ENCODE assay signal across 30 mouse cellular contexts in the genomic region with DNA sequence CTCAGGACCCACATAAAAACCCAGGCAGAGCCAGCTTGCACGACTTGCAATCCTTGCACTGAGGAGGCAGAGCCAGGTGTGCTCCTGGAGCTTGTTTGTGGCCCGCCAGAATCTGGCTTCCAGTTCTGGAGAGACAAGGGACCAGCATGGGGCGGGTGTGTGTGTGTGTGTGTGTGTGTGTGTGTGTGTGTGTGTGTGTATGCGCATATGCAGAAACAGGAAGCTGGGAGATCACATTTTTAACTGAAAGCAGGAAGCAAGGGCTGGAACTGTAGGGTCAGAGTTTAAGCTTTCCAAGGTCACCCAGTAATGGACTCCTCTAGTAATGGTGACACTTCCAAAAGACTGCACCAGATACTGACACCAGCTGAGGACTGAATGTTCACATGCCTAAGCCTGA. TPM values are rescaled to one million over a fixed set of nuclear protein-coding genes. Genes with fewer than 3 reads are reported as not detected.
A peak's percentile ranks its signal among the peaks of the same experiment; 100 is the strongest.
DNase-seq lines count a peak whose midpoint lies in the region; ATAC-seq and TF ChIP-seq lines count a peak whose summit lies in the region.
"Had no signal": no experiment of that assay in that cellular context is flagged by ENCODE, and none has a peak within 500 bp of the region (broad histone marks: within the 10 kb centered on the region; RNA-seq: fewer than 3 reads in every experiment).

No protein-coding gene starts in this region.

- TF ChIP-seq CTCF in thymus, adult 2 months (IDR thresholded peaks at IDR 0.05; ENCODE audit: borderline replicate concordance, control insufficient read depth, extremely low read depth, insufficient read depth, low read length, poor library complexity): no peak

- no peak overlapping the region for H3K4me3 ChIP-seq in thymus, adult 2 months (ENCODE audit: control insufficient read depth, insufficient read depth, low read length)
- H3K4me3 ChIP-seq: embryonic facial prominence, embryonic 15.5 days; forebrain, embryonic 13.5 days; layer of hippocampus, adult 2 months; left cerebral cortex, adult 2 months; limb, embryonic 13.5 days; lung, embryonic 15.5 days; midbrain, embryonic 12.5 days; myocyte; neural tube, embryonic 12.5 days had no signal

- TF ChIP-seq POLR2A in thymus, adult 2 months (IDR thresholded peaks at IDR 0.05; ENCODE audit: control insufficient read depth, extremely low read depth, insufficient read depth, low read length, poor library complexity): no peak

- H3K27me3 ChIP-seq in thymus, adult 2 months (ENCODE audit: control insufficient read depth, insufficient read depth, low read length): no peaks in the 10 kb centered on the region
- H3K27me3 ChIP-seq: embryonic facial prominence, embryonic 15.5 days; forebrain, embryonic 13.5 days; limb, embryonic 13.5 days; lung, embryonic 15.5 days; midbrain, embryonic 12.5 days; neural tube, embryonic 12.5 days; Patski had no signal

- no peak overlapping the region for H3K27ac ChIP-seq in thymus, adult 2 months (ENCODE audit: control insufficient read depth, insufficient read depth, low read length)
- H3K27ac ChIP-seq: embryonic facial prominence, embryonic 15.5 days; forebrain, embryonic 13.5 days; hindbrain, embryonic 14.5 days; layer of hippocampus, adult 2 months; left cerebral cortex, adult 2 months; limb, embryonic 13.5 days; lung, embryonic 15.5 days; midbrain, embryonic 12.5 days; neural tube, embryonic 12.5 days; stomach, postnatal 0 days had no signal

- H3K4me1 ChIP-seq in thymus, adult 2 months (replicated peaks; ENCODE audit: control insufficient read depth, insufficient read depth, low read length): no peaks in the 10 kb centered on the region
- H3K4me1 ChIP-seq: forebrain, embryonic 13.5 days; midbrain, embryonic 12.5 days; neural tube, embryonic 12.5 days had no signal

- peak; percentile 13 for DNase-seq in kidney, adult 11 months
- no peak for DNase-seq in kidney, adult 18-20 months
- DNase-seq in kidney, postnatal 14 days: peak; percentile 43
- DNase-seq in kidney, postnatal 4 days: no peak
- DNase-seq in ZHBTc4 (ENCODE audit: low read depth, low spot score): peak; percentile 49
- DNase-seq in thymus, adult 2 months: no peak
- DNase-seq: adrenal gland, adult 2 months; cerebellum, adult 2 months; cerebellum, postnatal 14 days; gastrocnemius, postnatal 10 days; heart, postnatal 36 days; right cerebral cortex, postnatal 4 days; thymus, adult 18-20 months; thymus, postnatal 36 days had no signal

- WGBS in thymus, adult 2 months: 42% methylated on average over 4 of the region's 4 CpGs

- H3K36me3 ChIP-seq in thymus, adult 2 months (ENCODE audit: control insufficient read depth, insufficient read depth, low read length): no peaks in the 10 kb centered on the region
- H3K36me3 ChIP-seq: embryonic facial prominence, embryonic 15.5 days; limb, embryonic 13.5 days; lung, embryonic 15.5 days; midbrain, embryonic 12.5 days; neural tube, embryonic 12.5 days had no signal

- ATAC-seq in megakaryocyte-erythroid progenitor cell, adult 5-6 weeks (replicated peaks; ENCODE audit: low FRiP score, low TSS enrichment, poor library complexity, severe bottlenecking): no peak
- ATAC-seq: activated CD4-positive, CD25-positive, alpha-beta regulatory T cell, adult 4 months; forebrain, embryonic 13.5 days; intestine, postnatal 0 days; Patski had no signal

RNA-seq across cellular contexts. Expression of a gene that starts 19.4 kb away (rescaled TPM):
- polyA plus RNA-seq in thymus, adult 2 months (2012; rRNA removed): 2.4 and 3.4 TPM in 2 replicates
- total RNA-seq in megakaryocyte-erythroid progenitor cell, adult 5-6 weeks (2014; fragmentation: Nextera tagmentation): not detected in 2 replicates
- not detected in 2 replicates for total RNA-seq in megakaryocyte-erythroid progenitor cell, adult 5-6 weeks (2017)
- total RNA-seq: megakaryocyte, adult 5-6 weeks had no signal
- polyA plus RNA-seq: activated CD4-positive, CD25-positive, alpha-beta regulatory T cell, adult 4 months had no signal

RNA-seq across cellular contexts. Expression of a gene that starts 30.4 kb away (rescaled TPM):
- polyA plus RNA-seq in thymus, adult 2 months (2012; rRNA removed): 44.8 and 50.3 TPM in 2 replicates
- 98.7 and 119 TPM in 2 replicates for total RNA-seq in megakaryocyte-erythroid progenitor cell, adult 5-6 weeks (2014; fragmentation: Nextera tagmentation)
- total RNA-seq in megakaryocyte-erythroid progenitor cell, adult 5-6 weeks (2017): 34.5 and 46.8 TPM in 2 replicates

RNA-seq across cellular contexts. Expression of a gene that starts 31.0 kb away (rescaled TPM):
- 18.0 and 26.4 TPM in 2 replicates for polyA plus RNA-seq in thymus, adult 2 months (2012; rRNA removed)
- not detected in 2 replicates for total RNA-seq in megakaryocyte-erythroid progenitor cell, adult 5-6 weeks (2014; fragmentation: Nextera tagmentation)
- total RNA-seq in megakaryocyte-erythroid progenitor cell, adult 5-6 weeks (2017): not detected in 2 replicates
- total RNA-seq: megakaryocyte, adult 5-6 weeks had no signal
- polyA plus RNA-seq: activated CD4-positive, CD25-positive, alpha-beta regulatory T cell, adult 4 months had no signal

Comparison
In these comparisons a context has a peak if more than half of its experiments do, and no peak if none do; other contexts are left out.
1. DNase-seq: peak in kidney, adult 11 months (single experiment), kidney, postnatal 14 days (single experiment) and ZHBTc4 (single experiment); none in kidney, adult 18-20 months (single experiment), kidney, postnatal 4 days (0 of 2) and thymus, adult 2 months (single experiment).